Mouse (Mus musculus) kidney, adult 2 months (tissue): ENCODE measurements at regions not wholly inside any gene's neighbourhood (a gene's known extent, or its start where the extent isn't known, plus 50 kb on each side); places are given as distances from the start of the nearest gene placed in this dataset.

Experiments used
- CTCF ChIP-seq: fragments of 200-500 bp; conservative IDR thresholded peaks from 2 replicates; pipeline ENCODE4 v1.5.1; 2011; ENCODE audit warnings: low read depth, mild to moderate bottlenecking, control low read depth, low read length, moderate library complexity, mixed read lengths; ENCODE audit not compliant: insufficient read depth, insufficient read length
- POLR2A ChIP-seq: fragments of 200-500 bp; IDR thresholded peaks from one replicate; pipeline ENCODE4 v1.6.1; 2011; ENCODE audit warnings: low read depth, low read length, control low read depth

GRCm38 (mm10) chr13:98579731-98580130 lies 57.5 kb downstream of the Tmem174 start:
- TF ChIP-seq POLR2A (no peak), CTCF (no peak)
